Mouse (Mus musculus): Measurements from ENCODE around the gene Dip2b. TPM values are rescaled to one million over a fixed set of nuclear protein-coding genes. Genes with fewer than 3 reads are reported as not detected.

Dip2b gene
- polyA plus RNA-seq (2014; fragmentation: Illumina TruSeq; extraction: RNeasy Lipid Tissue Mini Kit (QIAGEN cat#74804); ENCODE audit: low read depth, low replicate concordance), result 11.8 TPM

DNA sequence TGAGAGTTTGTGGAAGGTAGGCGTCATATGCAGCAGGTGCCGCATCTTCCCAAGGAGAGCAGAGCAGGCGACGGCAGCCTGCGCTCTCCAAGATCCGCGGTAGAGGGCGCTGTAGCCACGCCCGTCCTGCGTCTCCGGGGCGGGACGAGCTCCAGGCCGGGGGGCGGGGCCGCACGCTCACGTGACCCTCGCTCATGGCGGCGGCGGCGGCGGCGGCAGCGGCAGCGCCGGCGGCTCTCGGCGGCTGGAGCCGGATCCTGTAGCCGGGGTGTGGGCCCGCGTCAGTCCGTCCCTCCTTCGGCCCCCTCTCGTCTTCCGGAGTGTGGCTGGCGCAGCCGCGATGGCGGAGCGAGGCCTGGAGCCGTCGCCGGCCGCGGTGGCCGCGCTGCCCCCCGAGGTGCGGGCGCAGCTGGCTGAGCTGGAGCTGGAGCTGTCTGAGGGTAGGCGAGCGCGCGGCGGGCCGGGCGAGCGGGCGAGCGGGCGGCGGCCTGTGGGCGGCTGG is at the start of gene Dip2b:
Gene Dip2b (plus strand): TSS at position 195 of the 502 bp plus-strand sequence.

DNA sequence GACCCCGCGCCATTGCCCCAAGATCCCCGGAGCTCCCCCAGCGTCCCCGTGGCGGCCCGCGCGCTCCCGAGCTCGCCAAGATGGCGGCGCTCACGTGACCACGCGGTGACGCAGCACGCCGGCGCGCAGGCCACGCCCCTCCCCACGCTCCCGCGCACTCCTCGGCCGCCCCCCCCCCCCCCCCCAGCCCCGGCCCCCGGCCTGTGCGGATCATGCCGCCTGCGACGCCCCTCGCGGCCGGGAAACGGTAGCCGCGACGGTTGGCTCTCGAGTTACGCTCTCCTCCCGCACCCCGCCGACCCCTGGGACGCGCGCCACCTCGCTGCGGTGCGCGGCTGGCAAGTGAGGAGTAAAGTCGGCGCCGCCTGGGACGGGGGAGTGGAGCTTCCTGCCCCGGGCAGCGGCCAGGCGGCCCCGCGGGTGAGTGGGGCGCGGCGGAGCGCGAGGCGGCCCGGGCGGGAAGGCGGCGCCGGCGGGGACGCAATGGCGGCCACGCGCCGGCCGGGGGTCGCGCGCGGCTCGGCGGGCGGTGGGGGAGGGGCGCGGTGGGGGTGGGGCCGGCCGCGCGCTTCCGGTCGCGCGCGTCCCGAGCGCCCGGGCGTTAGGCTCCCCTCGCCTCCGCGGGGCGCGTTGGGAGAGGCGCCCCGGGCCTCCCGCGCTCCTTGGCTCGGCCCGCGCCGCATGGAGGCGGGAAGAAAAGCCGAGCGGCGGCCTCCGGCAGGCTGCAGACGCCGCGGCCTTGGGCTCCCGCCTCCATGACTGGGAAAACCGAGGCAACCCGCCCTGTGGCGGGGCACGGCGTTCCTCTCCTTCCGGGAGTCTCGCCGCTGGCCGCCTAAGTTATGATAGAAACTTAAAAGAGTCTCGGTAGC is 189.4 kb downstream of the Dip2b start, which contains the start of gene Atf1:
Gene Atf1 (plus strand): TSS at position 157 of the 872 bp plus-strand sequence.

Other genes starting within 250 kb of the Dip2b start
- gene Lima1, start 163.2 kb upstream of the Dip2b start, polyA plus RNA-seq (2014; fragmentation: Illumina TruSeq; extraction: RNeasy Lipid Tissue Mini Kit (QIAGEN cat#74804); ENCODE audit: low read depth, low replicate concordance), result 5.9 TPM
- gene Fam186a, start 71.6 kb upstream of the Dip2b start, polyA plus RNA-seq (2014; fragmentation: Illumina TruSeq; extraction: RNeasy Lipid Tissue Mini Kit (QIAGEN cat#74804); ENCODE audit: low read depth, low replicate concordance), result 38.7 TPM
- gene Larp4, start 68.6 kb upstream of the Dip2b start, polyA plus RNA-seq (2014; fragmentation: Illumina TruSeq; extraction: RNeasy Lipid Tissue Mini Kit (QIAGEN cat#74804); ENCODE audit: low read depth, low replicate concordance), result 52.3 TPM
- 81.9 TPM for gene Atf1, start 189.2 kb downstream of the Dip2b start, polyA plus RNA-seq (2014; fragmentation: Illumina TruSeq; extraction: RNeasy Lipid Tissue Mini Kit (QIAGEN cat#74804); ENCODE audit: low read depth, low replicate concordance)
- gene Tmprss12, start 242.2 kb downstream of the Dip2b start, polyA plus RNA-seq (2014; fragmentation: Illumina TruSeq; extraction: RNeasy Lipid Tissue Mini Kit (QIAGEN cat#74804); ENCODE audit: low read depth, low replicate concordance), result 34.8 TPM

All from testis, adult 10 weeks (tissue).